Mouse (Mus musculus) spleen, adult 18-20 months (tissue): ENCODE data around the gene Btbd9.
A peak's percentile ranks its signal among the peaks of the same experiment; 100 is the strongest.
"Not testable (repeated sequence)": the region's sequence is repeated elsewhere in the genome, so short reads cannot be mapped to it uniquely, and the experiment has no call there.

Source experiments
- DNase-seq, 2 experiments: peaks; one replicate each; pipeline ENCODE4 v3.0.0; 2022; ENCODE audit warnings: mixed read lengths in 2 of 2

Btbd9 gene

GRCm38 (mm10) chr17:30575941-30576773 is at the start of gene Btbd9:
Btbd9 (minus strand) TSS chr17:30576488.
- DNase-seq: peak; percentile 90 to 96

GRCm38 (mm10) chr17:30624132-30624531 is 47.8 kb upstream of the Btbd9 start, which contains the start of gene Dnah8:
Dnah8 (plus strand) TSS chr17:30624354.
- not testable (repeated sequence) for DNase-seq

GRCm38 (mm10) chr17:30623200-30623599 is 46.9 kb upstream of the Btbd9 start:
- no peak for DNase-seq

- DNase-seq: no peak
These were observed 45.2 kb upstream of the Btbd9 start for GRCm38 (mm10) chr17:30621450-30621849.

GRCm38 (mm10) chr17:30620548-30620947 is 44.3 kb upstream of the Btbd9 start:
- DNase-seq: no peak

- DNase-seq: no peak
These were observed 42.9 kb upstream of the Btbd9 start for GRCm38 (mm10) chr17:30619153-30619552.

GRCm38 (mm10) chr17:30618136-30618891 is 42.0 kb upstream of the Btbd9 start:
- DNase-seq: no peak

GRCm38 (mm10) chr17:30616203-30616602 is 39.9 kb upstream of the Btbd9 start:
- DNase-seq: no peak

- DNase-seq: no peak
These were observed 37.1 kb upstream of the Btbd9 start for GRCm38 (mm10) chr17:30613350-30613749.

GRCm38 (mm10) chr17:30612075-30612859 is 36.0 kb upstream of the Btbd9 start:
- peak; percentile 98 to 99 for DNase-seq

- no peak for DNase-seq
These were observed 35.2 kb upstream of the Btbd9 start for GRCm38 (mm10) chr17:30611221-30612074.

GRCm38 (mm10) chr17:30610739-30611138 is 34.5 kb upstream of the Btbd9 start:
- DNase-seq: no peak

- no peak for DNase-seq
These were observed 33.7 kb upstream of the Btbd9 start for GRCm38 (mm10) chr17:30609980-30610307.

- no peak for DNase-seq
These were observed 33.2 kb upstream of the Btbd9 start for GRCm38 (mm10) chr17:30609305-30609979.

GRCm38 (mm10) chr17:30607909-30608495 is 31.7 kb upstream of the Btbd9 start:
- no peak for DNase-seq

GRCm38 (mm10) chr17:30607330-30607729 is 31.0 kb upstream of the Btbd9 start:
- no peak for DNase-seq

- DNase-seq: no peak
These were observed 30.4 kb upstream of the Btbd9 start for GRCm38 (mm10) chr17:30606634-30607081.

- no peak for DNase-seq
These were observed 29.9 kb upstream of the Btbd9 start for GRCm38 (mm10) chr17:30606206-30606605.

- DNase-seq: no peak
These were observed 28.7 kb upstream of the Btbd9 start for GRCm38 (mm10) chr17:30605001-30605400.

GRCm38 (mm10) chr17:30604296-30604695 is 28.0 kb upstream of the Btbd9 start:
- no peak for DNase-seq

- DNase-seq: no peak
These were observed 25.9 kb upstream of the Btbd9 start for GRCm38 (mm10) chr17:30602175-30602574.
